Mouse (Mus musculus): ENCODE measurements around the gene Vwf. TPM values are rescaled to one million over a fixed set of nuclear protein-coding genes. Genes with fewer than 3 reads are reported as not detected.

Vwf gene
- polyA plus RNA-seq, 1 experiment from 2014 or later = 21.4 TPM

DNA sequence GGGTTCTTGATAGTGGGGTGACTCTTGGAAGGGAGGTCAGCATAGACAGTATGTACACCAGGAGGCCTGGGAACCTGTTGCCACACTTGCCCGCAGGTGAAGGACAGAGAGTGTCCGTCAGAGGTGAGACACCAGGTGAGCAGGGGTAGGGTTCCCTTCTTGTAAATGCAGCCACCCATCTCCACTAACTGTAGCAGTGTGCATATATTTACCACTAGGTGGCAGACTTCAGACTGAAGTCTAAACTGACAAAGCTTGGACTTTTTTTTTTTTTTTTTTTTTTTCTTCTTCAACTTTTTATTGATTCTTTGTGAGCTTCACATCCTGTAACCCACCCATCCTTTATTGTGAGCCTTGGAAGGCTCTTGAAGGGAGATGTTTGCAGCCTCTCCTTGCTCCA is 75.9 kb downstream of the Vwf start:
- H3K9me3 ChIP-seq (replicated peaks) = no peaks in the 10 kb centered on the region
- H3K4me2 ChIP-seq = no peak overlapping the region
- H3K36me3 ChIP-seq = no peaks in the 10 kb centered on the region
- H3K4me3 ChIP-seq = no peak overlapping the region
- peaks cover 8% of the 10 kb centered on the region; the same call in 1 of the 2 replicates for H3K27me3 ChIP-seq (replicated peaks)
- H3K9ac ChIP-seq = no peak overlapping the region
- no peak overlapping the region for H3K27ac ChIP-seq (ENCODE audit: poor library complexity, severe bottlenecking)
- ATAC-seq (ENCODE audit: insufficient number of reproducible peaks, low FRiP score) = no peak
- no peaks in the 10 kb centered on the region for H3K4me1 ChIP-seq (replicated peaks)
- WGBS = 42% methylated on average over 2 of the region's 2 CpGs

DNA sequence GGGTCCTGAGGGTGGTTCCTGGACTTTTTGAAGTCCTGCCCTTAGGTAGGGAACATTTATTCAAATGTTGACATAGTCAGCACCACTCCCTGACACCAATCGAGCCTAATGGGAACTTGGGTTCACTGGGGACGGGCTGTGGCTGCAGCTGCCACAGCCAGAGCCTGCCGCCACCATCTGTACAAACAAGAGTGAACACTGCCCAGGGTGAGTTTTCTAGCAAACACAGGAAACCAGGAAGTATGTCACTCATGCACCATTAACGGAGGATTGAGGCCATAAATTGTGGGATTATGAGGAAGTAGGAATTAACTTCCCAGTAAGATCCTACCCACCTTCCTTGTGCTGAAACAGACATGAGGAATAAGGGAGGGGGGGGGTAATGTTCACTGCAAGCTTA is 93.9 kb downstream of the Vwf start:
- 73% methylated on average over 4 of the region's 4 CpGs for WGBS
- no peaks in the 10 kb centered on the region for H3K9me3 ChIP-seq (replicated peaks)
- ATAC-seq (ENCODE audit: insufficient number of reproducible peaks, low FRiP score) = no peak

GRCm38 (mm10) chr6:125641146-125641545 is 94.6 kb downstream of the Vwf start:
- H3K27ac ChIP-seq (ENCODE audit: poor library complexity, severe bottlenecking) = no peak overlapping the region
- no peak for ATAC-seq (ENCODE audit: insufficient number of reproducible peaks, low FRiP score)
- no peaks in the 10 kb centered on the region for H3K4me1 ChIP-seq (replicated peaks)
- H3K9ac ChIP-seq = no peak overlapping the region
- no peak overlapping the region for H3K4me3 ChIP-seq
- no peak overlapping the region for H3K4me2 ChIP-seq
- WGBS = 79% methylated on average over 8 of the region's 8 CpGs
- no peaks in the 10 kb centered on the region for H3K27me3 ChIP-seq (replicated peaks)
- H3K9me3 ChIP-seq (replicated peaks) = no peaks in the 10 kb centered on the region
- no peaks in the 10 kb centered on the region for H3K36me3 ChIP-seq

More for the DNA sequence above, 93.9 kb downstream of the Vwf start:
- Histone ChIP-seq H3K27me3 (replicated peaks) (no peaks in the 10 kb centered on the region; the same call in 1 of the 2 replicates), H3K4me3 (no peak overlapping the region), H3K9ac (no peak overlapping the region), H3K27ac (ENCODE audit: poor library complexity, severe bottlenecking) (no peak overlapping the region), H3K4me1 (replicated peaks) (no peaks in the 10 kb centered on the region), H3K4me2 (no peak overlapping the region), H3K36me3 (no peaks in the 10 kb centered on the region)

DNA sequence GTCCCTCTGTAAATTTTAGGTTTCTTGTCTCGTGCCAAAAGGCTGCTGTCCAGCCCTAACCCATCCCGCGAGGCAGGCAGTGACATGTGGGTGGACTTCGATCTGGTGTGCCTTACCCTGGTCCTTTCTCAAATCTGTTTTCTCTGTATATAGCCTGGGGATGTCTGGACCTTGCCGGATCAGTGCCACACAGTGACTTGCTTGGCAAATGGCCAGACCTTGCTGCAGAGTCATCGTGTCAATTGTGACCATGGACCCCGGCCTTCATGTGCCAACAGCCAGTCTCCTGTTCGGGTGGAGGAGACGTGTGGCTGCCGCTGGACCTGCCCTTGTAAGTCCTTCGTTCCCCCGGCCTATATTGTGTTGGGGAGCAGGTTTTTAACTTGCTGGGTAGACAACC is 102.4 kb downstream of the Vwf start:
- no peak overlapping the region for H3K4me2 ChIP-seq
- no peak for ATAC-seq (ENCODE audit: insufficient number of reproducible peaks, low FRiP score)
- H3K27me3 ChIP-seq (replicated peaks) = no peaks in the 10 kb centered on the region
- 71% methylated on average over 12 of the region's 12 CpGs for WGBS
- no peak overlapping the region for H3K4me3 ChIP-seq
- H3K36me3 ChIP-seq = no peaks in the 10 kb centered on the region
- H3K27ac ChIP-seq (ENCODE audit: poor library complexity, severe bottlenecking) = no peak overlapping the region
- H3K4me1 ChIP-seq (replicated peaks) = no peaks in the 10 kb centered on the region
- H3K9me3 ChIP-seq (replicated peaks) = no peaks in the 10 kb centered on the region
- no peak overlapping the region for H3K9ac ChIP-seq

- Histone ChIP-seq H3K9ac (no peak overlapping the region), H3K27ac (ENCODE audit: poor library complexity, severe bottlenecking) (no peak overlapping the region), H3K4me1 (replicated peaks) (peaks cover 7% of the 10 kb centered on the region; the same call in 1 of the 2 replicates), H3K36me3 (no peaks in the 10 kb centered on the region), H3K27me3 (replicated peaks) (0 out of 2 replicates have a peak, but pooled peaks cover 3% of the 10 kb centered on the region), H3K9me3 (replicated peaks) (no peaks in the 10 kb centered on the region), H3K4me2 (no peak overlapping the region), H3K4me3 (no peak overlapping the region)
- no peak for ATAC-seq (ENCODE audit: insufficient number of reproducible peaks, low FRiP score)
- 75% methylated on average over 3 of the region's 3 CpGs for WGBS
These were observed 104.8 kb downstream of the Vwf start for GRCm38 (mm10) chr6:125651335-125651734.

DNA sequence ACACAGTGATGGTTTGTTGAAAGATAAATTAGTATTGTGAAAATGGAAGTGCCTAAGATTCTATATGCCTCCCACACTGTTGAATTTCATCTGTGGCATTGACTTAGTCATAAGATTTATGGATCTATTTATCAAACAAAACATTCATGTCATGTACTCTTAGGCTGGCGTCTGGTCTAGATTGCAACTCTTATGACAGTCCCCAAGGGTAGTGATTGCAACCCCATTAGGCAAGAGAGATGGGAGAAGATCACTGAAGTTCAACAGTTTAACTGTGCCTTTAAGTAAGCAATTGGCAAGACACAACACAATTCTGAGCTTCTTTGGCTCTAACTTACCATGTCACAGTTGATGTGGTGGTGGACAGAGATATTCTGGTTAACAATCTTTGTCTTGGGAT is 106.8 kb downstream of the Vwf start:
- Histone ChIP-seq H3K4me1 (replicated peaks) (peaks cover 7% of the 10 kb centered on the region; the same call in 1 of the 2 replicates), H3K4me2 (no peak overlapping the region), H3K4me3 (no peak overlapping the region), H3K27me3 (replicated peaks) (peaks cover 3% of the 10 kb centered on the region; the same call in 1 of the 2 replicates), H3K9me3 (replicated peaks) (no peaks in the 10 kb centered on the region), H3K36me3 (no peaks in the 10 kb centered on the region), H3K27ac (ENCODE audit: poor library complexity, severe bottlenecking) (no peak overlapping the region), H3K9ac (no peak overlapping the region)
- WGBS = 62% methylated on average over 1 of the region's 1 CpGs
- ATAC-seq (ENCODE audit: insufficient number of reproducible peaks, low FRiP score) = no peak

DNA sequence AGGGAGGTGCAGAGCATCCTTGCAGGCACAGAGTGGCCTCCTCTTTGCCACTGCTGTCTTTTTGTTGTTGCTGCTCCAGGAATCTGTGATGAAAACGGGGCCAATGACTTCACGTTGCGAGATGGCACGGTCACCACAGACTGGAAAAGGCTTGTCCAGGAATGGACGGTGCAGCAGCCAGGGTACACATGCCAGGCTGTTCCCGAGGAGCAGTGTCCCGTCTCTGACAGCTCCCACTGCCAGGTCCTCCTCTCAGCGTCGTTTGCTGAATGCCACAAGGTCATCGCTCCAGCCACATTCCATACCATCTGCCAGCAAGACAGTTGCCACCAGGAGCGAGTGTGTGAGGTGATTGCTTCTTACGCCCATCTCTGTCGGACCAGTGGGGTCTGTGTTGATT is 110.3 kb downstream of the Vwf start:
- Histone ChIP-seq H3K36me3 (no peaks in the 10 kb centered on the region), H3K4me1 (replicated peaks) (peaks cover 7% of the 10 kb centered on the region), H3K9me3 (replicated peaks) (no peaks in the 10 kb centered on the region), H3K4me2 (no peak overlapping the region), H3K27ac (ENCODE audit: poor library complexity, severe bottlenecking) (no peak overlapping the region), H3K4me3 (no peak overlapping the region), H3K27me3 (replicated peaks) (peaks cover 8% of the 10 kb centered on the region; the same call in 1 of the 2 replicates), H3K9ac (no peak overlapping the region)
- 74% methylated on average over 13 of the region's 13 CpGs for WGBS
- no peak for ATAC-seq (ENCODE audit: insufficient number of reproducible peaks, low FRiP score)

GRCm38 (mm10) chr6:125657966-125658365 is 111.4 kb downstream of the Vwf start:
- Histone ChIP-seq H3K9me3 (replicated peaks) (no peaks in the 10 kb centered on the region), H3K4me1 (replicated peaks) (peaks cover 7% of the 10 kb centered on the region), H3K4me3 (no peak overlapping the region), H3K36me3 (no peaks in the 10 kb centered on the region), H3K27me3 (replicated peaks) (peaks cover 8% of the 10 kb centered on the region; the same call in 1 of the 2 replicates), H3K4me2 (no peak overlapping the region), H3K9ac (no peak overlapping the region), H3K27ac (ENCODE audit: poor library complexity, severe bottlenecking) (no peak overlapping the region)
- ATAC-seq (ENCODE audit: insufficient number of reproducible peaks, low FRiP score) = no peak
- WGBS = 79% methylated on average over 5 of the region's 5 CpGs

- no peak for ATAC-seq (ENCODE audit: insufficient number of reproducible peaks, low FRiP score)
- 45% methylated on average over 14 of the region's 14 CpGs for WGBS
- H3K4me1 ChIP-seq (replicated peaks) = no peaks in the 10 kb centered on the region; the same call in 1 of the 2 replicates
- no peak overlapping the region for H3K4me2 ChIP-seq
- H3K9me3 ChIP-seq (replicated peaks) = no peaks in the 10 kb centered on the region
- H3K27me3 ChIP-seq (replicated peaks) = peaks cover 5% of the 10 kb centered on the region; the same call in 1 of the 2 replicates
- no peak overlapping the region for H3K9ac ChIP-seq
- no peak overlapping the region for H3K27ac ChIP-seq (ENCODE audit: poor library complexity, severe bottlenecking)
- H3K4me3 ChIP-seq = no peak overlapping the region
- no peaks in the 10 kb centered on the region for H3K36me3 ChIP-seq
These were observed 114.7 kb downstream of the Vwf start for GRCm38 (mm10) chr6:125661106-125661877.

- Histone ChIP-seq H3K27ac (ENCODE audit: poor library complexity, severe bottlenecking) (no peak overlapping the region), H3K4me1 (replicated peaks) (no peaks in the 10 kb centered on the region; the same call in 1 of the 2 replicates), H3K36me3 (no peaks in the 10 kb centered on the region), H3K4me3 (no peak overlapping the region), H3K27me3 (replicated peaks) (0 out of 2 replicates have a peak, but pooled peaks cover under 1% of the 10 kb centered on the region), H3K9ac (no peak overlapping the region), H3K4me2 (no peak overlapping the region), H3K9me3 (replicated peaks) (no peaks in the 10 kb centered on the region)
- no peak for ATAC-seq (ENCODE audit: insufficient number of reproducible peaks, low FRiP score)
- 68% methylated on average over 2 of the region's 2 CpGs for WGBS
These were observed 117.3 kb downstream of the Vwf start for GRCm38 (mm10) chr6:125663906-125664305.

GRCm38 (mm10) chr6:125671835-125672234 is 125.3 kb downstream of the Vwf start:
- H3K9me3 ChIP-seq (replicated peaks) = no peaks in the 10 kb centered on the region
- no peaks in the 10 kb centered on the region for H3K36me3 ChIP-seq
- WGBS = 73% methylated on average over 3 of the region's 3 CpGs
- H3K4me1 ChIP-seq (replicated peaks) = no peaks in the 10 kb centered on the region
- no peak for ATAC-seq (ENCODE audit: insufficient number of reproducible peaks, low FRiP score)
- no peak overlapping the region for H3K4me3 ChIP-seq
- H3K9ac ChIP-seq = no peak overlapping the region
- H3K27ac ChIP-seq (ENCODE audit: poor library complexity, severe bottlenecking) = no peak overlapping the region
- no peaks in the 10 kb centered on the region for H3K27me3 ChIP-seq (replicated peaks)
- no peak overlapping the region for H3K4me2 ChIP-seq
